Mouse (Mus musculus): ENCODE data around the gene Kctd5. TPM values are rescaled to one million over a fixed set of nuclear protein-coding genes. Genes with fewer than 3 reads are reported as not detected.

The Kctd5 gene
- total RNA-seq, 2 experiments from 2014 or later, result 14.4 to 14.6 TPM

- intact Hi-C loops (cut with DNase I), result no loop called here
- no peak for DNase-seq
Measured at GRCm38 (mm10) chr17:24044482-24044881, 28.8 kb downstream of the Kctd5 start.

- no peak for DNase-seq
- intact Hi-C loops (cut with DNase I), result no loop called here
Measured at GRCm38 (mm10) chr17:24037844-24038243, 35.4 kb downstream of the Kctd5 start, which contains the start of gene Prss27. Gene Prss27 (plus strand): TSS chr17:24038144.

GRCm38 (mm10) chr17:24037360-24037759 is 35.9 kb downstream of the Kctd5 start:
- DNase-seq, result no peak
- intact Hi-C loops (cut with DNase I), result no loop called here

GRCm38 (mm10) chr17:24036954-24037353 is 36.3 kb downstream of the Kctd5 start:
- no peak for DNase-seq
- intact Hi-C loops (cut with DNase I), result no loop called here

GRCm38 (mm10) chr17:24035087-24035486 is 38.2 kb downstream of the Kctd5 start:
- intact Hi-C loops (cut with DNase I), result no loop called here
- no peak for DNase-seq

- no peak for DNase-seq
- intact Hi-C loops (cut with DNase I), result no loop called here
Measured at GRCm38 (mm10) chr17:24030551-24030950, 42.7 kb downstream of the Kctd5 start.

- DNase-seq, result no peak
- intact Hi-C loops (cut with DNase I), result no loop called here
Measured at GRCm38 (mm10) chr17:24029477-24029876, 43.8 kb downstream of the Kctd5 start.

- peak in 1 of 2 experiments; percentile 30 for DNase-seq
- intact Hi-C loops (cut with DNase I), result no loop called here
Measured at GRCm38 (mm10) chr17:24021375-24022199, 51.7 kb downstream of the Kctd5 start.

GRCm38 (mm10) chr17:24020696-24021095 is 52.6 kb downstream of the Kctd5 start:
- intact Hi-C loops (cut with DNase I), result no loop called here
- no peak for DNase-seq

- intact Hi-C loops (cut with DNase I), result loop anchor here (1.0 kb wide), 1 partner anchor 46 kb away; no protein-coding TSS in a partner anchor
- DNase-seq, result peak; percentile 30 to 31
Measured at GRCm38 (mm10) chr17:24015727-24016126, 57.6 kb downstream of the Kctd5 start.

GRCm38 (mm10) chr17:24014433-24014965 is 58.8 kb downstream of the Kctd5 start:
- DNase-seq, result no peak
- intact Hi-C loops (cut with DNase I), result no loop called here

- intact Hi-C loops (cut with DNase I), result no loop called here
- DNase-seq, result no peak
Measured at GRCm38 (mm10) chr17:24012921-24013320, 60.4 kb downstream of the Kctd5 start.

- intact Hi-C loops (cut with DNase I), result no loop called here
- no peak for DNase-seq
Measured at GRCm38 (mm10) chr17:24009617-24010016, 63.7 kb downstream of the Kctd5 start.

- intact Hi-C loops (cut with DNase I), result no loop called here
- no peak for DNase-seq
Measured at GRCm38 (mm10) chr17:24008105-24008504, 65.2 kb downstream of the Kctd5 start.

- intact Hi-C loops (cut with DNase I), result no loop called here
- DNase-seq, result peak in 1 of 2 experiments; percentile 9
Measured at GRCm38 (mm10) chr17:24007391-24007790, 65.9 kb downstream of the Kctd5 start.

- intact Hi-C loops (cut with DNase I), result no loop called here
- no peak for DNase-seq
Measured at GRCm38 (mm10) chr17:24006930-24007329, 66.4 kb downstream of the Kctd5 start.

- intact Hi-C loops (cut with DNase I), result no loop called here
- DNase-seq, result no peak
Measured at GRCm38 (mm10) chr17:24005049-24005448, 68.2 kb downstream of the Kctd5 start.

- intact Hi-C loops (cut with DNase I), result no loop called here
- no peak for DNase-seq
Measured at GRCm38 (mm10) chr17:24004071-24004665, 69.1 kb downstream of the Kctd5 start.

- DNase-seq, result peak; percentile 74 to 85
- intact Hi-C loops (cut with DNase I), result no loop called here
Measured at GRCm38 (mm10) chr17:24000404-24000803, 72.9 kb downstream of the Kctd5 start.

GRCm38 (mm10) chr17:23998383-23998782 is 74.9 kb downstream of the Kctd5 start:
- no peak for DNase-seq
- intact Hi-C loops (cut with DNase I), result no loop called here

GRCm38 (mm10) chr17:23997901-23998300 is 75.4 kb downstream of the Kctd5 start, which contains the start of gene Prss22:
Gene Prss22 (minus strand): TSS chr17:23998100.
- no peak for DNase-seq

More at GRCm38 (mm10) chr17:23997901-23998300, 75.4 kb downstream of the Kctd5 start, which contains the start of gene Prss22:
- intact Hi-C loops (cut with DNase I), result no loop called here
